Mouse (Mus musculus) embryonic facial prominence, embryonic 14.5 days (tissue): ENCODE results near the gene Hdgfl3. TPM values are rescaled to one million over a fixed set of nuclear protein-coding genes. Genes with fewer than 3 reads are reported as not detected.

Experiments used
- ATAC-seq: fragments of 200-750 bp; cut with Nextera tagmentation; 2 replicates; pipeline ENCODE4 v1.8.0; 2017; ENCODE audit warnings: low read depth, moderate number of reproducible peaks, moderate TSS enrichment
- DNase-seq: peaks from one replicate; pipeline ENCODE4 v3.0.0-alpha.2; 2015; ENCODE audit warnings: low spot score
- H3K27ac ChIP-seq: fragments of 300-500 bp; sonication (generic); replicated peaks from 2 replicates; pipeline ENCODE4 v1.5.1; 2014; ENCODE audit warnings: low read depth, mild to moderate bottlenecking, low read length, moderate library complexity
- H3K27me3 ChIP-seq: fragments of 300-500 bp; sonication (generic); replicated peaks from 2 replicates; pipeline ENCODE4 v1.6.1; 2014; ENCODE audit warnings: low read length; ENCODE audit not compliant: control insufficient read depth, insufficient read depth
- H3K36me3 ChIP-seq: fragments of 300-500 bp; sonication (generic); 2 replicates; pipeline ENCODE4 v1.6.1; 2014; ENCODE audit warnings: low read length, mixed read lengths; ENCODE audit not compliant: control insufficient read depth, insufficient read depth
- H3K4me1 ChIP-seq: fragments of 300-500 bp; sonication (generic); 2 replicates; pipeline ENCODE4 v1.6.1; 2014; ENCODE audit warnings: antibody characterized with exemption, low read length; ENCODE audit not compliant: control insufficient read depth, insufficient read depth
- H3K4me2 ChIP-seq: fragments of 300-500 bp; sonication (generic); 2 replicates; pipeline ENCODE4 v1.6.1; 2014; ENCODE audit warnings: low read depth, mild to moderate bottlenecking, low read length, moderate library complexity, mixed read lengths
- H3K4me3 ChIP-seq: fragments of 300-500 bp; sonication (generic); 2 replicates; pipeline ENCODE4 v1.5.1; 2014; ENCODE audit warnings: low read depth, mild to moderate bottlenecking, low read length
- H3K9ac ChIP-seq: fragments of 300-500 bp; sonication (generic); 2 replicates; pipeline ENCODE4 v1.6.1; 2014; ENCODE audit warnings: low read depth, mild to moderate bottlenecking, low read length, moderate library complexity, mixed read lengths
- H3K9me3 ChIP-seq: fragments of 300-500 bp; sonication (generic); 2 replicates; pipeline ENCODE4 v1.6.1; 2016; ENCODE audit warnings: low read length; ENCODE audit not compliant: control insufficient read depth
- WGBS: fragments of 180-500 bp; shearing (Covaris S2); extraction: QIAGEN DNeasy Blood & Tissue Kit; methylation state at CpG from one replicate; pipeline ENCODE4 v1.1.7; 2014; 5-methylcytosine and 5-hydroxymethylcytosine counted together
- polyA plus RNA-seq: library from polyadenylated mRNA; unstranded; fragments of >200 nt; fragmentation: Nextera tagmentation; extraction: Ambion mirVana; gene quantifications from 2 replicates; pipeline ENCODE4 v1.2.1, GENCODE M21; 2014

Gene Hdgfl3
- polyA plus RNA-seq, 1 experiment from 2014 or later = 17.0 TPM

DNA sequence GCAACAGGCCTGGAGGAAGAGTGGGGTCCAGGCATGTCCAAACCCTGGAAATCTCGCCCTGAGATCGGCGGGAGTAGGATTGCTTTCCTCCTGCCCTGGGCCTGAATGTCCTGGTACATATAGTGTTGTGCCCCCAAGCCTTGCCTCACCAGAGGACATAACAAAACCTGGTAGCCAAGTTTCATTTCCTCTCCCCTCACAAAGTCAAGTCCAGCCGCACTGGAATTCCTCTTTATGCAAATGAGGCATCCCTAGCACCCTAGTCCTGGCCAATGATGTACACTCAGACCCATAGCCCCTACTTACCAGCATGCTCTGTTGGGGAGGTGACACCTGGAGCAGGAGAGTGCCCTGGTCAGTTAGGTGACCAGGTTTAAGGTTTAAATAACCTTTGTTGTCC lies 78.1 kb downstream of the Hdgfl3 start:
- peaks cover 6% of the 10 kb centered on the region; the same call in 1 of the 2 replicates for H3K4me1 ChIP-seq
- no peak overlapping the region for H3K9ac ChIP-seq
- no peak overlapping the region for H3K4me3 ChIP-seq
- no peak overlapping the region for H3K27ac ChIP-seq
- WGBS = 59% methylated on average over 4 of the region's 4 CpGs
- H3K36me3 ChIP-seq = no peaks in the 10 kb centered on the region
- H3K9me3 ChIP-seq = no peaks in the 10 kb centered on the region
- DNase-seq (no peak), ATAC-seq (no peak)
- no peak overlapping the region for H3K4me2 ChIP-seq
- H3K27me3 ChIP-seq = peaks cover 28% of the 10 kb centered on the region

DNA sequence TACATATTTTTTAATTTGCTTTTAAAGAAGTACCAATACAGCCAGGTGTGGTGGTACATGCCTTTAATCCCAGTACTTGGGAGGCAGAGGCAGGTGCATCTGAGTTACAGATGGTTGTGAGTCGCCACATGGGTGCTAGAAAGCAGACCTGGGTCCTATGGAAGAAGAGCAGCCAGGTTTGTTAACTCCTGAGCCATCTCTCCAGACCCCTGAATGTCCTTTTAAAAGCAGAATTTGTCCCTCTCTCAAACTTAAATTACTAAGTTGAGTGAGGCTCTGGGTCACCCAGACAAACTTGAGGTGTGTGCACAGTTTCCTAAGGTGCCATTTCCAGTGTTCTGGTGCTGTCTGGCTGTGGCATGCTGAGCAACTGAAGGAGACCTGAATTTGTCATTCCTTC lies 78.6 kb downstream of the Hdgfl3 start, which contains the start of gene Gm10160:
Gm10160 (minus strand) TSS at position 101 of the 400 bp plus-strand sequence.
- WGBS = 68% methylated on average over 1 of the region's 1 CpGs
- no peak within 1 kb of the TSS for H3K27ac ChIP-seq
- H3K4me2 ChIP-seq = no peak within 1 kb of the TSS
- no peak for DNase-seq
- no peak within 1 kb of the TSS for H3K4me3 ChIP-seq
- no peaks in the 10 kb centered on the region for H3K36me3 ChIP-seq
- peaks cover 28% of the 10 kb centered on the region for H3K27me3 ChIP-seq
- no peaks in the 10 kb centered on the region for H3K9me3 ChIP-seq
- no peak within 1 kb of the TSS for H3K9ac ChIP-seq
- peaks cover 6% of the 10 kb centered on the region; the same call in 1 of the 2 replicates for H3K4me1 ChIP-seq
- no peak for ATAC-seq

- no peak overlapping the region for H3K27ac ChIP-seq
- H3K4me3 ChIP-seq = no peak overlapping the region
- no peak overlapping the region for H3K9ac ChIP-seq
- DNase-seq = peak; percentile 79
- 66% methylated on average over 8 of the region's 8 CpGs for WGBS
- peaks cover 4% of the 10 kb centered on the region; the same call in 1 of the 2 replicates for H3K4me1 ChIP-seq
- H3K4me2 ChIP-seq = no peak overlapping the region
- ATAC-seq = peak; percentile 59; the same call in 1 of the 2 replicates
- H3K36me3 ChIP-seq = no peaks in the 10 kb centered on the region
- peaks cover 19% of the 10 kb centered on the region for H3K27me3 ChIP-seq
- no peaks in the 10 kb centered on the region for H3K9me3 ChIP-seq
Measured at GRCm38 (mm10) chr7:81854568-81855307, 79.5 kb downstream of the Hdgfl3 start.

DNA sequence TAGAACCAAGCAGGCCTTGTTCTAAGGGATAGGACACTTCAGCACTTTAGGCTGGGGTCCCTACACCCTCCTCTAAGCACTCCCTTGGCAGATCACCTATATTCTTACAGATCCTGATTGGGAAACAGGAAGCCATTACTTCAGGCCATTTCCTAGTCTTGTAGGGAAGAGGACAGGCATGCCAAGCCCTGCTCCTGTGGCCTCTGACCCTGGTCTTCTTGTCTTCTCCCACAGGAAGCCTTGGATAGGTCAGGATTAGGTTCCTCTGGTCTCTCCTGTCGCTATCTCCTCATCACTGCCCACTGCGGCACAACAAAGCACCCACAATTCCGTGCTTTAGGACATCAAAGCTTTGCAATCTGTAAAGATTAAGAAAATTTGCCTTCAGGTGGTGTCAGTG lies 82.6 kb downstream of the Hdgfl3 start:
- H3K36me3 ChIP-seq = no peaks in the 10 kb centered on the region
- WGBS = 74% methylated on average over 3 of the region's 3 CpGs
- H3K27ac ChIP-seq = no peak overlapping the region
- no peak for ATAC-seq
- H3K4me2 ChIP-seq = no peak overlapping the region
- H3K9me3 ChIP-seq = no peaks in the 10 kb centered on the region
- H3K4me3 ChIP-seq = no peak overlapping the region
- no peak overlapping the region for H3K9ac ChIP-seq
- H3K4me1 ChIP-seq = peaks cover 3% of the 10 kb centered on the region; the same call in 1 of the 2 replicates
- no peaks in the 10 kb centered on the region for H3K27me3 ChIP-seq
- DNase-seq = no peak

- no peaks in the 10 kb centered on the region for H3K27me3 ChIP-seq
- 88% methylated on average over 6 of the region's 6 CpGs for WGBS
- H3K4me2 ChIP-seq = no peak overlapping the region
- ATAC-seq = no peak
- DNase-seq = no peak
- H3K9ac ChIP-seq = no peak overlapping the region
- no peaks in the 10 kb centered on the region for H3K36me3 ChIP-seq
- H3K4me3 ChIP-seq = no peak overlapping the region
- H3K9me3 ChIP-seq = no peaks in the 10 kb centered on the region
- peaks cover 3% of the 10 kb centered on the region; the same call in 1 of the 2 replicates for H3K4me1 ChIP-seq
- no peak overlapping the region for H3K27ac ChIP-seq
Measured at GRCm38 (mm10) chr7:81850171-81850570, 84.1 kb downstream of the Hdgfl3 start.

- H3K27me3 ChIP-seq = no peaks in the 10 kb centered on the region
- 85% methylated on average over 7 of the region's 7 CpGs for WGBS
- no peak overlapping the region for H3K27ac ChIP-seq
- H3K4me3 ChIP-seq = no peak overlapping the region
- peaks cover 3% of the 10 kb centered on the region; the same call in 1 of the 2 replicates for H3K4me1 ChIP-seq
- no peak for DNase-seq
- H3K36me3 ChIP-seq = no peaks in the 10 kb centered on the region
- no peak overlapping the region for H3K4me2 ChIP-seq
- no peak for ATAC-seq
- H3K9ac ChIP-seq = no peak overlapping the region
- H3K9me3 ChIP-seq = no peaks in the 10 kb centered on the region
Measured at GRCm38 (mm10) chr7:81849633-81850032, 84.6 kb downstream of the Hdgfl3 start.

- Histone ChIP-seq H3K9me3 (no peaks in the 10 kb centered on the region), H3K4me1 (peaks cover 3% of the 10 kb centered on the region; the same call in 1 of the 2 replicates), H3K4me3 (no peak overlapping the region), H3K27ac (no peak overlapping the region), H3K36me3 (no peaks in the 10 kb centered on the region), H3K27me3 (no peaks in the 10 kb centered on the region), H3K9ac (no peak overlapping the region), H3K4me2 (no peak overlapping the region)
- no peak for ATAC-seq
- 84% methylated on average over 5 of the region's 5 CpGs for WGBS
- DNase-seq = no peak
Measured at GRCm38 (mm10) chr7:81849214-81849613, 85.1 kb downstream of the Hdgfl3 start.

DNA sequence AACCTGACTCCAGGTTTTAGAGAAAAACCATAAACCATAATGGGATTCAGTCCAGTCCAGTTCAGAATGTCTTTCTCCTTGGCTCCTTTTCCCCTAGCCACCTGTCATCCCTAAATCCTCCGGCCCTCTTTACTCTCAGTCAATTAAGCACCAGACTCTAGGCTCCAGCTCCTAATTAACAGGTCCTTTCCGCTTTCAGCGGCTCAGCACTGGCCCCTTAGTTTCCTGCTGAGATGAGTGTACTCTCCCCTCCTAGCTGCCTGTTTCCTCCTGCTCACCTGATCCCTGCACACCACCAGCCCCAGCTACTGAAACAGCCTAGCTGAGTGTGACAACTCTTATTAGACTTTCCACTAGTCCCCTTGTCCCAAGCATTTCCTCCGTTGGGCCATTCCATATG lies 86.5 kb downstream of the Hdgfl3 start:
- ATAC-seq = no peak
- peak; percentile 33 for DNase-seq
- H3K27me3 ChIP-seq = no peaks in the 10 kb centered on the region
- no peak overlapping the region for H3K9ac ChIP-seq
- WGBS = 41% methylated on average over 4 of the region's 4 CpGs
- no peaks in the 10 kb centered on the region for H3K36me3 ChIP-seq
- no peak overlapping the region for H3K4me3 ChIP-seq
- H3K4me2 ChIP-seq = no peak overlapping the region
- H3K4me1 ChIP-seq = peaks cover 3% of the 10 kb centered on the region; the same call in 1 of the 2 replicates
- no peak overlapping the region for H3K27ac ChIP-seq
- no peaks in the 10 kb centered on the region for H3K9me3 ChIP-seq

GRCm38 (mm10) chr7:81847010-81847409 lies 87.3 kb downstream of the Hdgfl3 start:
- peak; percentile 68 for ATAC-seq
- peaks cover 3% of the 10 kb centered on the region; the same call in 1 of the 2 replicates for H3K4me1 ChIP-seq
- DNase-seq = no peak
- no peak overlapping the region for H3K9ac ChIP-seq
- no peaks in the 10 kb centered on the region for H3K9me3 ChIP-seq
- H3K27me3 ChIP-seq = no peaks in the 10 kb centered on the region
- WGBS = 23% methylated on average over 8 of the region's 8 CpGs
- no peaks in the 10 kb centered on the region for H3K36me3 ChIP-seq
- H3K27ac ChIP-seq = no peak overlapping the region
- H3K4me3 ChIP-seq = no peak overlapping the region
- H3K4me2 ChIP-seq = no peak overlapping the region
